Mouse (Mus musculus) Patski (cell line): ENCODE data around the gene Ms4a1. TPM values are rescaled to one million over a fixed set of nuclear protein-coding genes. Genes with fewer than 3 reads are reported as not detected.
"Not testable (repeated sequence)": the region's sequence is repeated elsewhere in the genome, so short reads cannot be mapped to it uniquely, and the experiment has no call there.

ENCODE experiments used
- ATAC-seq: fragments of 100-300 bp; one replicate; pipeline ENCODE4 v1.8.0; 2021
- CTCF ChIA-PET: fragments of 350-600 bp; sonication (Branson Sonifier 250); formaldehyde crosslinking; loops from one replicate; lab custom pipeline; 2022; ENCODE audit warnings: inconsistent platforms; lab: Charles Lee
- POLR2A ChIA-PET: fragments of 350-600 bp; sonication (Branson Sonifier 250); formaldehyde crosslinking; loops from one replicate; lab custom pipeline; 2022; ENCODE audit warnings: antibody characterized with exemption, inconsistent platforms; lab: Charles Lee
- DNase-seq: peaks from one replicate; pipeline ENCODE4 v3.0.0-alpha.2; 2011; ENCODE audit warnings: low read depth, low spot score
- H3K27me3 ChIP-seq: fragments of 371-371 bp; one replicate; pipeline ENCODE4 v1.5.1; 2021
- CTCF ChIP-seq: fragments of 100-300 bp; IDR thresholded peaks from one replicate; pipeline ENCODE4 v1.5.1; 2021
- in situ Hi-C: fragments of 300-500 bp; cut with MboI; formaldehyde crosslinking; loops from 3 replicates; pipeline ENCODE4 v1.11.1; 2018; ENCODE audit warnings: low pct_unique_long_range_greater_than_20kb, mixed read lengths
- polyA plus RNA-seq: library from polyadenylated mRNA; unstranded; gene quantifications from one replicate; pipeline ENCODE4 v1.2.3, GENCODE M21; 2021

Ms4a1 gene
- polyA plus RNA-seq, 1 experiment from 2014 or later = not detected

- in situ Hi-C loops = no loop called here
- ChIA-PET POLR2A (no interaction called here), CTCF (no interaction called here)
- H3K27me3 ChIP-seq = peaks cover 15% of the 10 kb centered on the region
- no peak for DNase-seq
- no peak for ATAC-seq
- TF ChIP-seq CTCF = no peak
These were observed 1.3 kb downstream of the Ms4a1 start for GRCm38 (mm10) chr19:11264602-11265185.

- no peak for TF ChIP-seq CTCF
- peaks cover 15% of the 10 kb centered on the region for H3K27me3 ChIP-seq
- ATAC-seq = no peak
- POLR2A ChIA-PET = no interaction called here
- no peak for DNase-seq
- in situ Hi-C loops = no loop called here
- CTCF ChIA-PET = no interaction called here
These were observed 2.5 kb downstream of the Ms4a1 start for GRCm38 (mm10) chr19:11263549-11263948.

- CTCF ChIA-PET, DNase-seq, POLR2A ChIA-PET, ATAC-seq, in situ Hi-C loops: not testable (repeated sequence)
- H3K27me3 ChIP-seq = peaks cover 15% of the 10 kb centered on the region
These were observed 3.1 kb downstream of the Ms4a1 start for GRCm38 (mm10) chr19:11262932-11263331.

GRCm38 (mm10) chr19:11261522-11261921 lies 4.5 kb downstream of the Ms4a1 start:
- CTCF ChIA-PET = interaction anchor here (1.1 kb wide), 1 partner anchor 71 kb away, joined by 3 read pairs; no protein-coding TSS in a partner anchor
- DNase-seq (no peak), ATAC-seq (no peak)
- POLR2A ChIA-PET = no interaction called here
- in situ Hi-C loops = no loop called here
- TF ChIP-seq CTCF = no peak
- H3K27me3 ChIP-seq = peaks cover 18% of the 10 kb centered on the region

GRCm38 (mm10) chr19:11244230-11244629 lies 21.8 kb downstream of the Ms4a1 start:
- ChIA-PET CTCF (no interaction called here), POLR2A (no interaction called here)
- in situ Hi-C loops = no loop called here
- DNase-seq = no peak
- TF ChIP-seq CTCF = no peak
- H3K27me3 ChIP-seq = peaks cover 16% of the 10 kb centered on the region
- no peak for ATAC-seq

- no peak for TF ChIP-seq CTCF
- in situ Hi-C loops = no loop called here
- ChIA-PET CTCF (no interaction called here), POLR2A (no interaction called here)
- H3K27me3 ChIP-seq = peaks cover 16% of the 10 kb centered on the region
- no peak for ATAC-seq
- DNase-seq = no peak
These were observed 23.5 kb downstream of the Ms4a1 start for GRCm38 (mm10) chr19:11242560-11242959.

- ChIA-PET POLR2A (no interaction called here), CTCF (no interaction called here)
- ATAC-seq = no peak
- in situ Hi-C loops = no loop called here
- no peak for DNase-seq
- TF ChIP-seq CTCF = no peak
- peaks cover 14% of the 10 kb centered on the region for H3K27me3 ChIP-seq
These were observed 30.2 kb downstream of the Ms4a1 start for GRCm38 (mm10) chr19:11235820-11236219.

- CTCF ChIA-PET = no interaction called here
- no peak for TF ChIP-seq CTCF
These were observed 30.9 kb downstream of the Ms4a1 start for GRCm38 (mm10) chr19:11234921-11235735.

GRCm38 (mm10) chr19:11234244-11234643 lies 31.8 kb downstream of the Ms4a1 start:
- DNase-seq (no peak), ATAC-seq (no peak)
- ChIA-PET CTCF (no interaction called here), POLR2A (no interaction called here)
- in situ Hi-C loops = no loop called here
- TF ChIP-seq CTCF = no peak
- peaks cover 21% of the 10 kb centered on the region for H3K27me3 ChIP-seq

More at GRCm38 (mm10) chr19:11234921-11235735, 30.9 kb downstream of the Ms4a1 start:
- in situ Hi-C loops = no loop called here
- peaks cover 17% of the 10 kb centered on the region for H3K27me3 ChIP-seq
- ATAC-seq (no peak), DNase-seq (no peak)
- POLR2A ChIA-PET = no interaction called here

- in situ Hi-C loops = no loop called here
- H3K27me3 ChIP-seq = peaks cover 22% of the 10 kb centered on the region
- ChIA-PET POLR2A (no interaction called here), CTCF (no interaction called here)
- no peak for TF ChIP-seq CTCF
- ATAC-seq = no peak
- DNase-seq = no peak
These were observed 33.7 kb downstream of the Ms4a1 start, which contains the start of gene Ms4a12 for GRCm38 (mm10) chr19:11232348-11232747. Ms4a12 (minus strand) TSS chr19:11232448.

Other genes starting within 250 kb of the Ms4a1 start
- not detected for gene Ms4a18, start 248.2 kb downstream of the Ms4a1 start, polyA plus RNA-seq
- gene Ms4a8a, start 185.1 kb downstream of the Ms4a1 start, polyA plus RNA-seq = not detected
- gene 1700017D01Rik, start 135.4 kb downstream of the Ms4a1 start, polyA plus RNA-seq = not detected
- gene 1700025F22Rik, start 100.9 kb downstream of the Ms4a1 start, polyA plus RNA-seq = not detected
- gene Ms4a13, start 69.5 kb downstream of the Ms4a1 start, polyA plus RNA-seq = not detected
- gene Ms4a12, start 33.8 kb downstream of the Ms4a1 start, polyA plus RNA-seq = not detected
- not detected for gene Ms4a5, start 17.6 kb upstream of the Ms4a1 start, polyA plus RNA-seq
- 0.06 TPM for gene Ms4a14, start 48.2 kb upstream of the Ms4a1 start, polyA plus RNA-seq
- gene Ms4a7, start 69.9 kb upstream of the Ms4a1 start, polyA plus RNA-seq = 0.09 TPM
- gene Ms4a4a, start 109.3 kb upstream of the Ms4a1 start, polyA plus RNA-seq = not detected
- gene Ms4a4c, start 138.5 kb upstream of the Ms4a1 start, polyA plus RNA-seq = not detected
- gene Ms4a4b, start 177.3 kb upstream of the Ms4a1 start, polyA plus RNA-seq = 0.12 TPM
- not detected for gene Ms4a6c, start 203.1 kb upstream of the Ms4a1 start, polyA plus RNA-seq
- gene Gm8369, start 219.7 kb upstream of the Ms4a1 start, polyA plus RNA-seq = not detected